Mouse (Mus musculus) ES-E14 (cell line): ENCODE data around the gene Lgr6. TPM values are rescaled to one million over a fixed set of nuclear protein-coding genes. Genes with fewer than 3 reads are reported as not detected.
A peak's percentile ranks its signal among the peaks of the same experiment; 100 is the strongest.

Experiments
- DNase-seq: peaks from one replicate; pipeline ENCODE4 v3.0.0-alpha.2; 2013; ENCODE audit warnings: low read depth, low spot score
- H3K27ac ChIP-seq: 2 replicates; pipeline ENCODE4 v1.5.1; 2012; ENCODE audit warnings: low read depth, mild to moderate bottlenecking, low read length, moderate library complexity, mixed read lengths; ENCODE audit not compliant: poor library complexity, insufficient read depth, severe bottlenecking
- H3K36me3 ChIP-seq: 2 replicates; pipeline ENCODE4 v1.6.1; 2012; ENCODE audit warnings: mild to moderate bottlenecking, low read length, moderate library complexity, mixed read lengths; ENCODE audit not compliant: control insufficient read depth, poor library complexity, insufficient read depth, severe bottlenecking
- H3K4me1 ChIP-seq, 2 experiments: fragments of 150-350 bp in 1 of 2; sonication (generic) in 1 of 2; 2 replicates each; pipeline ENCODE4 v1.6.1; 2012; ENCODE audit warnings: low read length in 2 of 2, mild to moderate bottlenecking in 1 of 2, mixed read lengths in 1 of 2; ENCODE audit not compliant: control insufficient read depth in 2 of 2, insufficient read depth in 2 of 2, poor library complexity in 1 of 2
- H3K4me3 ChIP-seq, 2 experiments: fragments of 150-350 bp in 1 of 2; sonication (generic) in 1 of 2; 2 replicates each; pipeline ENCODE4 v1.5.1; 2012; ENCODE audit warnings: low read length in 2 of 2, low read depth in 1 of 2, mild to moderate bottlenecking in 1 of 2, mixed read lengths in 1 of 2; ENCODE audit not compliant: insufficient read depth in 1 of 2, poor library complexity in 1 of 2, severe bottlenecking in 1 of 2
- H3K9ac ChIP-seq: 2 replicates; pipeline ENCODE4 v1.6.1; 2012; ENCODE audit warnings: low read depth, mild to moderate bottlenecking, low read length, mixed read lengths; ENCODE audit not compliant: poor library complexity, insufficient read depth, severe bottlenecking
- H3K9me3 ChIP-seq: fragments of 150-350 bp; sonication (generic); 2 replicates; pipeline ENCODE4 v1.6.1; 2012; ENCODE audit warnings: low read depth, mild to moderate bottlenecking, low read length; ENCODE audit not compliant: control insufficient read depth, insufficient read depth
- CHD2 ChIP-seq: IDR thresholded peaks from 2 replicates; pipeline ENCODE4 v1.6.1; 2014; ENCODE audit warnings: mild to moderate bottlenecking, low read depth, low read length, inconsistent platforms
- HCFC1 ChIP-seq: IDR thresholded peaks from 2 replicates; pipeline ENCODE4 v1.6.1; 2012; ENCODE audit warnings: low read length, inconsistent platforms, borderline replicate concordance; ENCODE audit not compliant: insufficient read depth
- MAFK ChIP-seq: IDR thresholded peaks from 2 replicates; pipeline ENCODE4 v1.6.1; 2014; ENCODE audit warnings: mild to moderate bottlenecking, low read depth, low read length, inconsistent platforms; ENCODE audit not compliant: insufficient read depth
- ZC3H11A ChIP-seq: IDR thresholded peaks from 2 replicates; pipeline ENCODE4 v1.6.1; 2012; ENCODE audit warnings: low read depth, mild to moderate bottlenecking, inconsistent platforms, low read length, borderline replicate concordance
- ZNF384 ChIP-seq: IDR thresholded peaks from 2 replicates; pipeline ENCODE4 v1.6.1; 2012; ENCODE audit warnings: low read depth, low read length, inconsistent platforms
- in situ Hi-C, 2 experiments: fragments of 600-800 bp; cut with MboI; formaldehyde crosslinking; loops; one replicate each; pipeline ENCODE4 v1.15.1; 2025; ENCODE audit warnings: low sequenced_read_pairs in 2 of 2, inconsistent platforms in 1 of 2; ENCODE audit not compliant: unreplicated experiment in 2 of 2
- total RNA-seq: library from RNA; depleted of rRNA; stranded (reverse); fragments of 300-350 nt; gene quantifications from 2 replicates; pipeline ENCODE4 v1.2.3, GENCODE M21; 2012

The Lgr6 gene
- total RNA-seq, 1 experiment = 1.7 TPM

DNA sequence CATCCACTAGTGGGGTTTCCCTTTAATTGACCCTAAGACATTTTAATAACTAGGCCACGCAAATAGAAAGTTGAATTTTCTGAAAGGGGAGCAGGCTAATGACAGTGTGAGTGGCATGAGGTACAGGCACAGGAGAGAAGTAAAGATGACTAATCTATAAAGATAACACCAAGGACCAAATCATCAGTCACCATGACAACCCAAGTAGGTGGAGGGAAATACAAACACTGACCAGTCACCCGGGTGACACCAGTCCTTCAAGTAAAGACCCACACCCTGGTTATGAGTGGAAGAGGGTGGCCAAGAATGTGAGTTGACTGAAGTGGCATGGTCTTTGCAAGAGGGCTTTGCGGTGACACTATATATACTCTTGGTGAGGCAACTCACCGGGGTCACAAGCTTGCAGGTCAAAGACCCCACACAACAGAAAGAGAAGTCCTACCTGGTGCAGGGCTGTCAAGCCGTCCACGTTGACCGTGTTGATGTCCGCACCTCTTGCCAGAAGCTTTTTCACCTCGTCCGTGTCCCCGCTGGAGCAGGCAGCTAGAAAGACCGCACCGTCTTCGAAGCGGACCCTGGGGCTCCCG is 149.9 kb downstream of the Lgr6 start:
- no peak for TF ChIP-seq ZC3H11A
- TF ChIP-seq CHD2 = no peak
- no peak for TF ChIP-seq HCFC1
- TF ChIP-seq ZNF384 = no peak
- no peak for TF ChIP-seq MAFK
- H3K9ac ChIP-seq = peak overlapping the region; percentile 85
- no peak overlapping the region for H3K27ac ChIP-seq
- H3K9me3 ChIP-seq = no peaks in the 10 kb centered on the region
- no peaks in the 10 kb centered on the region for H3K36me3 ChIP-seq
- H3K4me3 ChIP-seq = peak overlapping the region; percentile 90 to 93
- in situ Hi-C loops = no loop called here
- DNase-seq = no peak
- no peaks in the 10 kb centered on the region; a peak in 1 of 4 replicates for H3K4me1 ChIP-seq

DNA sequence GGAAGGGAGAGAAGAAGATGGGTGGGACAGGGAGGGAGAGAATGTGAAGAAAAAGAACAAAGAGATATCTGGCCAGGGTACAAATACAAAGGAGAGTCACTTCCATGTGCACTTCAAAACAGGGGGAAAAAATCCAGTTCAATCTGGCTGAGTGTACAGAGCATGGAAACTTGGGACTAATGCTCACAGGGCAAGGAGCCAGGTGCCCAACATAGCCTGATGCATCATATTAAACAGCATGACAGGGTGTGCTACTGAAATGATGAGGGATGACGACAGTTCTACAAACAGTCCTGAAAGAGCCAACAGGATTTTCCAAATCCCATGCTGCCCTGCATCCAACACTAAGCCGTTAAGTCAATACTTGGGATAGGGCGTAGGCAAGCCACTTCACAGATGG is 155.1 kb downstream of the Lgr6 start:
- Histone ChIP-seq H3K27ac (no peak overlapping the region), H3K4me3 (no peak overlapping the region), H3K4me1 (no peaks in the 10 kb centered on the region; a peak in 1 of 4 replicates), H3K36me3 (no peaks in the 10 kb centered on the region), H3K9me3 (no peaks in the 10 kb centered on the region), H3K9ac (no peak overlapping the region)
- in situ Hi-C loops = no loop called here
- TF ChIP-seq MAFK (no peak), CHD2 (no peak)
- DNase-seq = no peak

DNA sequence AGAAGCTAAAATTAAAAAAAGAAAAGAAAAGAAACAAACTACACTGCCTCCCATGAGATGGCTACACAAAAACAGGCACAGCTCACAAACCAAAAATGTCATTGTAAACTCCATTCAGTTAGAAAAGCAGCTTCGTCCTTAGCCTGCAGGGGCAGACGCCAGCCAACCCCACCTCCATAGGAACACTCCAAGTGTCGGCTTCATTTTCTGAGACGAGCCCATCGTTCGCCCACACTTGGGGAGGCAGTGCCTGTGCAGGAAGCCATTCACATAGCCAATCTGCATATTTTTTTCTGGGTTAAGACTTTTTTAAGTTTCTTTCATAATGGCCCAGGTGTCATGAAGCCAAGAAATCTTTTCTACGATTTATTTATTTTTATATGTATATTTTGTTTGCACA is 157.5 kb downstream of the Lgr6 start:
- no peak overlapping the region for H3K9ac ChIP-seq
- H3K4me3 ChIP-seq = no peak overlapping the region
- H3K36me3 ChIP-seq = no peaks in the 10 kb centered on the region
- DNase-seq = no peak
- H3K27ac ChIP-seq = no peak overlapping the region
- H3K4me1 ChIP-seq = no peaks in the 10 kb centered on the region
- TF ChIP-seq HCFC1 (no peak), MAFK (no peak), ZC3H11A (no peak), ZNF384 (no peak), CHD2 (no peak)
- in situ Hi-C loops = no loop called here
- no peaks in the 10 kb centered on the region for H3K9me3 ChIP-seq

DNA sequence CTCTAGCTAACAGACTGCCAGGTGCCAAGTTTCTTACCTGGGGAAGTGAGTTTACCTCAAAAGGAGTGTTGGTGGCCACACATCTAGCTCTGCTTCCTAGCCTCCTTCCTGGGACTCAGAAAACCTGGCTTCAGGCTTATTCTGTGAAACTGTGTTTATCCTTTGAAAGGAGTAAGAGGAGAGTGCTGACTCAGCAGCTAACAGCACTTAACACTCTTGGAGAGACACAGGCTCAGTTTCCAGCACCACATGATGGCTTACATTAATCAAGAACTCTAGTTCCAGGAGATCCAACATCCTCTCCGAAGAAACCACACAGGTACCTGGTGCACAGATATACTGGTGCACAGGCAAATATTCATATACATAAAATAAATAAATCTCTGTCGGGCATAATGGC is 162.2 kb downstream of the Lgr6 start:
- Histone ChIP-seq H3K4me3 (no peak overlapping the region), H3K36me3 (no peaks in the 10 kb centered on the region; the same call in 1 of the 2 replicates), H3K4me1 (peaks cover 0 to 6% of the 10 kb centered on the region in 2 experiments; a peak in 1 of 4 replicates), H3K27ac (no peak overlapping the region), H3K9me3 (no peaks in the 10 kb centered on the region), H3K9ac (no peak overlapping the region)
- in situ Hi-C loops = no loop called here
- DNase-seq = no peak
- TF ChIP-seq MAFK (peak; percentile 90), ZNF384 (no peak)

DNA sequence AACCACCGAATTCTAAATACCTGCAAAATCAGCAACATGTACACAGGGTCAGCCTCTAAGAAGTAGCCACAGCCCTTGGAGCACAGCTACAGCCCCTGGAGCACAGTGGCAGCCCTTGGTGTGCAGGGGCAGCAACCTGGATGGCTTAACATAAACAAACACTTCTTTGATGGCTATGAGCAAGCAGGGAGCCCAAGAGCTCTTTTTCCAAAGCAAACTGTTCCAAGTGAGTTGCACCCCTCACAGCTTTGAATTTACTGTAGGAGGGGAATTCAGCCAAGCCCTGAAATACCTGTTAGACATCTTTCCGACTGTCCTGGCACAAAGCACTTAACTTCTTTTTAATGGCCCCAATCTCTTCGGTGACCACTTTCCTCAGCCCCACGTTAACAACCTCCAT is 164.2 kb downstream of the Lgr6 start:
- H3K9ac ChIP-seq = no peak overlapping the region
- peaks cover 0 to 6% of the 10 kb centered on the region in 2 experiments; a peak in 1 of 4 replicates for H3K4me1 ChIP-seq
- DNase-seq = no peak
- H3K9me3 ChIP-seq = no peaks in the 10 kb centered on the region
- no peaks in the 10 kb centered on the region; the same call in 1 of the 2 replicates for H3K36me3 ChIP-seq
- no peak overlapping the region for H3K27ac ChIP-seq
- TF ChIP-seq HCFC1 (no peak), MAFK (no peak), ZNF384 (no peak), ZC3H11A (no peak), CHD2 (no peak; the same call in 1 of the 2 replicates)
- H3K4me3 ChIP-seq = no peak overlapping the region
- in situ Hi-C loops = no loop called here
